Mouse (Mus musculus) WW6 (cell line): ENCODE results near the gene Srgap2.

ENCODE experiments used
- DNase-seq: peaks from one replicate; pipeline ENCODE4 v3.0.0-alpha.2; 2013; ENCODE audit warnings: low read depth, low spot score

Gene Srgap2

GRCm38 (mm10) chr1:131417821-131418660, 109.1 kb downstream of the Srgap2 start:
- no peak for DNase-seq

- DNase-seq, result no peak
These were observed 109.9 kb downstream of the Srgap2 start for GRCm38 (mm10) chr1:131417059-131417750.

- DNase-seq, result no peak
These were observed 123.6 kb downstream of the Srgap2 start for GRCm38 (mm10) chr1:131403567-131403966.

GRCm38 (mm10) chr1:131400844-131401243, 126.3 kb downstream of the Srgap2 start:
- DNase-seq, result no peak

- DNase-seq, result no peak
These were observed 129.0 kb downstream of the Srgap2 start for GRCm38 (mm10) chr1:131398181-131398580.

GRCm38 (mm10) chr1:131384406-131384805, 142.7 kb downstream of the Srgap2 start:
- DNase-seq, result no peak

GRCm38 (mm10) chr1:131382184-131382583, 145.0 kb downstream of the Srgap2 start:
- no peak for DNase-seq

GRCm38 (mm10) chr1:131380254-131380653, 146.9 kb downstream of the Srgap2 start:
- DNase-seq, result no peak

- no peak for DNase-seq
These were observed 148.2 kb downstream of the Srgap2 start for GRCm38 (mm10) chr1:131378914-131379474.

- no peak for DNase-seq
These were observed 148.9 kb downstream of the Srgap2 start for GRCm38 (mm10) chr1:131378081-131378913.

GRCm38 (mm10) chr1:131365832-131366231, 161.3 kb downstream of the Srgap2 start:
- no peak for DNase-seq

- no peak for DNase-seq
These were observed 162.7 kb downstream of the Srgap2 start for GRCm38 (mm10) chr1:131364432-131364831.

GRCm38 (mm10) chr1:131363887-131364286, 163.3 kb downstream of the Srgap2 start:
- no peak for DNase-seq

GRCm38 (mm10) chr1:131362089-131362488, 165.1 kb downstream of the Srgap2 start:
- DNase-seq, result no peak

GRCm38 (mm10) chr1:131360800-131361199, 166.4 kb downstream of the Srgap2 start:
- DNase-seq, result no peak

- no peak for DNase-seq
These were observed 167.5 kb downstream of the Srgap2 start for GRCm38 (mm10) chr1:131359609-131360008.

- DNase-seq, result no peak
These were observed 169.9 kb downstream of the Srgap2 start for GRCm38 (mm10) chr1:131357213-131357612.

- no peak for DNase-seq
These were observed 175.7 kb downstream of the Srgap2 start for GRCm38 (mm10) chr1:131351436-131351835.

- DNase-seq, result no peak
These were observed 177.1 kb downstream of the Srgap2 start for GRCm38 (mm10) chr1:131349993-131350510.

GRCm38 (mm10) chr1:131347708-131348107, 179.4 kb downstream of the Srgap2 start:
- no peak for DNase-seq

GRCm38 (mm10) chr1:131346916-131347555, 180.1 kb downstream of the Srgap2 start:
- DNase-seq, result no peak
